Mouse (Mus musculus): Measurements from ENCODE around the gene Pmepa1. TPM values are rescaled to one million over a fixed set of nuclear protein-coding genes. Genes with fewer than 3 reads are reported as not detected.

Pmepa1 gene
- polyA plus RNA-seq, 1 experiment from 2014 or later = 5.3 TPM

DNA sequence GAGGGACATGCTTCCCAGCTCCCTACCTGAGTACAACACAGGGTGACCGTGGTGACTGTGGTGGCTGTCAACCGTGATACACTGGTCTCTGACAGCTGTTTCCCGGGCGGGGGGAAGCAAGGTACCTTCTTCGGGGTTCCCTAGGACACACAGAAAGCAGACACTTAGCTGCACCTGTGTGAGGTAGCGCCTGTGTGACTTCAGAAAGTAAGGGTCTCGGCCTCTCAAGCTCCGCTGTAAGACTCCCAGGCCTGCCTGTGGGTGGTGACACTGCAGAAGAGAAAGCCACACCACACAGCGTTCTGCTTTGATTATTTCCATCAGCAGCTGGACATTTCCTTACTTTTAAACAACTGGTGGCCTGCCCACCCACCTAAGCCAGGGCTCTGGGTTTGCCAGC lies 4.8 kb downstream of the Pmepa1 start:
- H3K4me2 ChIP-seq (ENCODE audit: low read depth) = no peak overlapping the region
- H3K27ac ChIP-seq (ENCODE audit: low read depth, low read length) = no peak overlapping the region
- no peak for DNase-seq (ENCODE audit: low spot score)
- no peaks in the 10 kb centered on the region for H3K27me3 ChIP-seq (ENCODE audit: control insufficient read depth, insufficient read depth, low read length)
- H3K9ac ChIP-seq (ENCODE audit: low read length) = no peak overlapping the region
- WGBS = 85% methylated on average over 9 of the region's 9 CpGs
- H3K36me3 ChIP-seq (ENCODE audit: control insufficient read depth, insufficient read depth, low read length) = no peaks in the 10 kb centered on the region
- H3K9me3 ChIP-seq (ENCODE audit: control insufficient read depth, low read length) = no peaks in the 10 kb centered on the region
- ATAC-seq (ENCODE audit: insufficient read depth, low FRiP score, low TSS enrichment) = no peak
- H3K4me3 ChIP-seq (ENCODE audit: low read depth, low read length) = no peak overlapping the region
- H3K4me1 ChIP-seq (ENCODE audit: control insufficient read depth, insufficient read depth, low read length) = peaks cover 46% of the 10 kb centered on the region

DNA sequence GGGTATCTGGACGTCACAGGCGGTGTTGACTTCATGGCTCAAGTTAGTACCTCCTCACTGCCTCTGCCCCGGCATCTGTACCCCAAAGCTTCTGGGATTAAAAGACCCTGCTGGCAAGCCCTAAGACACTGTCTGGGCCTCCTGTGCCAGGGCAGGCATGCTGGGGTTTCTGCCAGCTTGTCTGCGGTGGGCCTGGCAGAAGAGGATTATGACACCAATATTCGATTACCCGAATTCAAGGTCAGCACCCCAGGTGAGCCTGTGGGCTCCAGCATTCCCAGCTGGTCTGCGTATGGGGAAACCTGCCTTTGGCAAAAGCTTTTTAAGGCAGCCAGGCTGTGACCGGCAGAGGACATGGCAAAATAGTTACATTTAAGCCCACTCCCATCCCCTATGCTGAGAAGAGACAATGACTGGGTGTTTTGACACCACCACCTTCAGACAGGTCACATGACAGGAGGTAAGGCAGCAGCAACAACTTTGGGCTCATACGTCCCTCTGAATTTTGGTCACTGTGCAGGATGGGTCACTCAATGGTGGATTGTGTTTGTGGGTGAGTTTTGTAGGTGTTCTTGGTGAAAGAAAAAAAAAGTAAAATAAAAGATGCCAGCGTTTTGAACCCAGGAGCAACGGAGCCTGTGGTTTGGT lies 5.6 kb downstream of the Pmepa1 start:
- H3K27me3 ChIP-seq (ENCODE audit: control insufficient read depth, insufficient read depth, low read length) = no peaks in the 10 kb centered on the region

DNA sequence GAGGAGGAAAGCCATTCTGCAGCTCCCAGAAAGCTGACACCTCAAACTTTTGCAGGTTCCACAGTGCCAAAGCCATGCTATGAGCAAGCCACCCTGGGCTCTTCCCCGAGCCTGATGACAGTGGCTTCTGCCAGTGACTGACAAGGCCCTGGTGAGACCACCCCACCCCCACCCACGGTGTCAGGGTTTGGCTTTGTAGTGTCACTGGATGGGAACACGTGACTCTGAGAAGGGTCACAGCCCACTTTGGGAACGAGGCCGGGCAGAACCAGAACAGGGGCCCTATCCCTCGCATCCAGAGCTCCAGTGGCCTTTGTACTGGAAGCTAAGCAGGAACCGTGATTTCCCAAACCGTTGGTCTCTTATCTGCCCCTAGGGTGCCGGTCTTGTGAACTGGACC lies 6.1 kb downstream of the Pmepa1 start:
- DNase-seq (ENCODE audit: low spot score) (no peak), ATAC-seq (ENCODE audit: insufficient read depth, low FRiP score, low TSS enrichment) (no peak)
- Histone ChIP-seq H3K36me3 (ENCODE audit: control insufficient read depth, insufficient read depth, low read length) (no peaks in the 10 kb centered on the region), H3K27ac (ENCODE audit: low read depth, low read length) (no peak overlapping the region), H3K4me1 (ENCODE audit: control insufficient read depth, insufficient read depth, low read length) (peaks cover 58% of the 10 kb centered on the region), H3K9me3 (ENCODE audit: control insufficient read depth, low read length) (no peaks in the 10 kb centered on the region), H3K27me3 (ENCODE audit: control insufficient read depth, insufficient read depth, low read length) (no peaks in the 10 kb centered on the region), H3K4me2 (ENCODE audit: low read depth) (no peak overlapping the region), H3K4me3 (ENCODE audit: low read depth, low read length) (no peak overlapping the region), H3K9ac (ENCODE audit: low read length) (no peak overlapping the region)
- 62% methylated on average over 9 of the region's 9 CpGs for WGBS

More for the DNA sequence above, 5.6 kb downstream of the Pmepa1 start:
- Histone ChIP-seq H3K4me2 (ENCODE audit: low read depth) (no peak overlapping the region), H3K27ac (ENCODE audit: low read depth, low read length) (no peak overlapping the region), H3K9ac (ENCODE audit: low read length) (no peak overlapping the region), H3K4me3 (ENCODE audit: low read depth, low read length) (no peak overlapping the region), H3K4me1 (ENCODE audit: control insufficient read depth, insufficient read depth, low read length) (peaks cover 54% of the 10 kb centered on the region), H3K36me3 (ENCODE audit: control insufficient read depth, insufficient read depth, low read length) (no peaks in the 10 kb centered on the region), H3K9me3 (ENCODE audit: control insufficient read depth, low read length) (no peaks in the 10 kb centered on the region)
- no peak for DNase-seq (ENCODE audit: low spot score)
- 88% methylated on average over 11 of the region's 11 CpGs for WGBS
- ATAC-seq (ENCODE audit: insufficient read depth, low FRiP score, low TSS enrichment) = no peak

DNA sequence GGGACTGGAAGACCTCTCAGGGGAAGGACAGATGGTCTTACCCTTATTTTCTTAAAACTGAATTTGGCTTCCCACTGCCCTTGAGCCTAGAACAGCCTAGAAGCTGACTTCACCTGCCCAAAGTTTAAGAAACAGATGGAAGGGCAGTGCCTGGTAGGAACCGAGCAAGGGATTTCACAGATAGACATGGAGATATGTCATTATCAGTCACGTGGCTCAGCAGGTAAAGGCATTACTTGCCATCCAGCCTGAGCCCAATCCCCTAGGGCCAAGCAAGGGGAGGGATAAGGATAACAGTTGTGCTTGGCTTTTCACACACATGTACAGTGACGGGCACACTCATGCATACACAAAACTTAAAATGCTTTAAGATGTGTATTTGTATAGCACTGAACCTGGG lies 8.8 kb downstream of the Pmepa1 start:
- Histone ChIP-seq H3K27ac (ENCODE audit: low read depth, low read length) (no peak overlapping the region), H3K9ac (ENCODE audit: low read length) (no peak overlapping the region), H3K4me2 (ENCODE audit: low read depth) (no peak overlapping the region), H3K4me3 (ENCODE audit: low read depth, low read length) (no peak overlapping the region), H3K36me3 (ENCODE audit: control insufficient read depth, insufficient read depth, low read length) (no peaks in the 10 kb centered on the region), H3K9me3 (ENCODE audit: control insufficient read depth, low read length) (no peaks in the 10 kb centered on the region), H3K27me3 (ENCODE audit: control insufficient read depth, insufficient read depth, low read length) (no peaks in the 10 kb centered on the region), H3K4me1 (ENCODE audit: control insufficient read depth, insufficient read depth, low read length) (peaks cover 56% of the 10 kb centered on the region)
- WGBS = 86% methylated on average over 3 of the region's 3 CpGs
- no peak for ATAC-seq (ENCODE audit: insufficient read depth, low FRiP score, low TSS enrichment)
- DNase-seq (ENCODE audit: low spot score) = no peak

DNA sequence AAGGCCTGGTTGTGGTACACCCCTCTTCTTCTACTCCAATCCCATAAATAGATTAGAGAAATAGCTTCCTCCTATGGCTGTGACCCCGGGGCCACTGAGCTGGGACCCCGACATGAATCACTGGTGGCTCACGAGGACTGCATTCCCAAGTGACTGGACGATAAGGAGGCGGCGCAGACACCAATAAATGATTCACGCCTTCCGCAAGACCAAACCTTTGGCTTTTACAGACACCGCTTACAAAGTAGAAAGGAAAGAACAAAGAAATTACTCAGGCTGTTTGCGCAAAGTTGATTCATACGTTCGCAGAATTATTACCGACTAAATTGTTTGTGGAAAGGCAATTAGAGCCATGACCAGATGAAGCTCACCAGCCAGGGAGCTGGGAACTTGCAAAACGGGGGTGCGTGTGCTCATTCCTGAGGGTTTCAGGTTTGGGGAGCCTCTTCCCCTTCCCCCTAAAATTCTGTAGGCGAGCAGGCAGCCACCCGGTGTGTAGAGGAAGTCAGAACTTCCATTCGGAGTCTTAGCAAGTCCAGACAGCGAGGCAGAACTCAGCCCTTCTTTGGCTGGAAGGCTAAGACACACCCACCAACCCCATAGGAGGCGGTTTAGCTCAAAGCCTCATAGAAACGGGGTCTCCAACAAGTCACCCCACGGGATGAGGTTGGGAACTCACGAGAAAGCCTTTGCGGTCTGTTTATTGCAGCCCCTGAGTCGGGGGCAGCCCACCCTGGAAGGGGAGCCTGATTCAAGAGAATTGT lies 9.8 kb downstream of the Pmepa1 start:
- Histone ChIP-seq H3K4me2 (ENCODE audit: low read depth) (no peak overlapping the region), H3K9me3 (ENCODE audit: control insufficient read depth, low read length) (no peaks in the 10 kb centered on the region), H3K9ac (ENCODE audit: low read length) (no peak overlapping the region), H3K27ac (ENCODE audit: low read depth, low read length) (no peak overlapping the region), H3K4me3 (ENCODE audit: low read depth, low read length) (no peak overlapping the region), H3K27me3 (ENCODE audit: control insufficient read depth, insufficient read depth, low read length) (no peaks in the 10 kb centered on the region), H3K4me1 (ENCODE audit: control insufficient read depth, insufficient read depth, low read length) (peaks cover 56% of the 10 kb centered on the region), H3K36me3 (ENCODE audit: control insufficient read depth, insufficient read depth, low read length) (no peaks in the 10 kb centered on the region)
- 61% methylated on average over 25 of the region's 25 CpGs for WGBS
- no peak for ATAC-seq (ENCODE audit: insufficient read depth, low FRiP score, low TSS enrichment)
- DNase-seq (ENCODE audit: low spot score) = no peak

DNA sequence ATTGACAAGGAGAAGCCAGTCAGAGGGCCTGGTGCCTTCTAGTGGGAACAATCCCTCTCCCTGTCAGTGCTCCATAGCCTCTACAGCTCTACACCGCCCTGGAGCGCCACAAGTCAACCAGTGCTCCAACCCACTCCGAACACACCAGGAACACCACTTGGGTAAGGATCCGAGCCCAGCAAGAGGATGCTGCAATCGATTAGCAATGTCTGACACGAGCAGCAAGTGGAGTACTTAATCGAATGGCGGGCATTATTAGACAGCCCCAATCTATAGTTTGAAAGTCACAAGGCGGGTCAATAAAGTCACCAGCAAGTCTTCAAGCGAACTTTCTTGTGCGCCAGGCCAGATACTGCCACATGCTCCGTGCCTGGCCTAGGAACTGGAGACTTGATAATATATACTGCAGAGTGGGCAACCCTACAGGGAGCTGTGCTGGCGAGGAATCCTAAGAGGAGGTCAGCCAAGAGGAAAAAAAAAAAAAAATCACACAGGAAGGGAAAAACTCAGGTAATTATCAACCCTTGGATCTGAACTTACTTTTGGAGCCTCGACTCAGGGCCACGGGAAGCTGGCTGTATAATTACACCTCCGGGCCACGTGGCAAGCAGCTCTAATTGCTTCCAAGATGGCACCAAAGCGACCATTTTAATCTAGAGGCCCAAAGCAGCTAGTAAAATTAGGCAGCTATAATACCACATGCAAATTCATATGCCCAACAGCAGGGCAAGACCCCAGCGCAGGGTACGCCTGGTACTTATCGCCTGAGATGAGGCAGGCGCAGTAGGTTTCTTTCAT lies 10.7 kb downstream of the Pmepa1 start:
- no peak overlapping the region for H3K4me2 ChIP-seq (ENCODE audit: low read depth)
- 90% methylated on average over 22 of the region's 22 CpGs for WGBS
- no peaks in the 10 kb centered on the region for H3K36me3 ChIP-seq (ENCODE audit: control insufficient read depth, insufficient read depth, low read length)
- H3K9me3 ChIP-seq (ENCODE audit: control insufficient read depth, low read length) = no peaks in the 10 kb centered on the region
- H3K27me3 ChIP-seq (ENCODE audit: control insufficient read depth, insufficient read depth, low read length) = no peaks in the 10 kb centered on the region
- H3K27ac ChIP-seq (ENCODE audit: low read depth, low read length) = no peak overlapping the region
- no peak overlapping the region for H3K4me3 ChIP-seq (ENCODE audit: low read depth, low read length)
- ATAC-seq (ENCODE audit: insufficient read depth, low FRiP score, low TSS enrichment) (no peak), DNase-seq (ENCODE audit: low spot score) (no peak)
- no peak overlapping the region for H3K9ac ChIP-seq (ENCODE audit: low read length)
- peaks cover 61% of the 10 kb centered on the region for H3K4me1 ChIP-seq (ENCODE audit: control insufficient read depth, insufficient read depth, low read length)

DNA sequence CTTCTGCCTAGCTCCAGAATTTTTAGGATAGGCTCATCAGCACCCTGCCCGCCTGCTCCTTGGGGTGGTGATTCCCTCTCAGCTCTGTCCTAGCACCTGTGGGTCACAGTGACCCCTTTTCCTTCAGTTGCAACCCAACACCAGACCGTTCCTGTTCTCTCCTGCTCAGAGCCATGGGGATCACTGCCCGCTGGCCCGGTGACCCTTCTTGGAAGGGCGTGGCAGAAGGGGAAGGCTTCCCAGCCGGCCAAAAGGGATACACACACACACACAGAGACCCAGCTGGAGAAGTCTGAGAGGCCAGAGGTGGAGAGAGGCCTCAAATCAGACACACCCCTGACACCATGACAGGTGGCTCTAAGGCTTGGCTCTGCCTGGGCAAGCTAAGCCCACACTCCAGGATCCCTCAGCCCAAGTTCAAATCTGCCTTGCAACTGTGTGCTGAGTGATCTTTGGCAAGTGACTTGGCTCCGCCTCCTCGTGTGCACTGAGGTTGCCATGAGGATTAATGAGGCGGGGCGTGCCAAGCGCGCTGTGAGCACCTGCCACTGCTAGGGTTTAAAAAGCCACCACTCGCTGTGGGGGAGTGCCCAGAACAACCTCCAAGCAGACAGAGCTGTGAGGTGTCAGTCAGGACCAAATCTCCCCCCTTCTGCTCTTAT lies 11.7 kb downstream of the Pmepa1 start:
- H3K9me3 ChIP-seq (ENCODE audit: control insufficient read depth, low read length) = no peaks in the 10 kb centered on the region
- H3K36me3 ChIP-seq (ENCODE audit: control insufficient read depth, insufficient read depth, low read length) = no peaks in the 10 kb centered on the region
- H3K27me3 ChIP-seq (ENCODE audit: control insufficient read depth, insufficient read depth, low read length) = no peaks in the 10 kb centered on the region
- DNase-seq (ENCODE audit: low spot score) (peak; percentile 74), ATAC-seq (ENCODE audit: insufficient read depth, low FRiP score, low TSS enrichment) (peak; percentile 49)
- no peak overlapping the region for H3K9ac ChIP-seq (ENCODE audit: low read length)
- H3K4me3 ChIP-seq (ENCODE audit: low read depth, low read length) = no peak overlapping the region
- H3K4me1 ChIP-seq (ENCODE audit: control insufficient read depth, insufficient read depth, low read length) = peaks cover 69% of the 10 kb centered on the region
- no peak overlapping the region for H3K4me2 ChIP-seq (ENCODE audit: low read depth)
- no peak overlapping the region for H3K27ac ChIP-seq (ENCODE audit: low read depth, low read length)
- 19% methylated on average over 13 of the region's 13 CpGs for WGBS

DNA sequence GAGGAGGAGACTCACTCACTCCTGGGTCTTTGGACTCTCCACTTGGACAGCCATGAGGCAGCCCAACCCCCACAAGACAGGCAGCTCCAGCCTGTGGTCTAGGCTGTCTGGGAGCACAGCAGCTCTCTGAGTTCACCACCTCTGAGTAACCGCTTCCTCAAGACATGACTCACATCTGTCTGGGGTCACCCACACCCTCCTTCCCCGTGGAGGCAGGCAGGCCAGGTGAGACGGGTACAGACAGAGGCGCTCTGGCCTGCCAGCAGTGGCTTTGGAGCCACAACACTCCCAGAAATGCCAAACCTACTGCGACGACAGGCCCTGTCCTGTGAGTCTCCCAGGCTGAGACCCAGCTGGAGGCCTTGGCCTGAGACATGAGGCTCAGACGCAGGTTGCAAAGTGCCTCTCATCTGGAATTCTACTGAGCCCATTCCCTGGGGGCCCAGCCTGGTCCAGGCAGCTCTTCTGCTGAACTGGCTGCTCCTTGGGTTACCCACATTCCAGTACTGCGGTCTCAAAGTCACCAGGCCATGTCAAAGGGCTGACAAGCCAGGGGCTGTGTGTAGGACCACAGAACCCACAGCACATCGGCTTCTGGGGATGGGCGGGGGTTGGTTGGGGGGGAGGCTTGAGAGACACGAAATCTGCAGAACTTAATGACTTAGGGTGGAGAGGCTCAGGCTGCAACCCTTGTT lies 12.6 kb downstream of the Pmepa1 start:
- ATAC-seq (ENCODE audit: insufficient read depth, low FRiP score, low TSS enrichment) (no peak), DNase-seq (ENCODE audit: low spot score) (no peak)
- 64% methylated on average over 11 of the region's 11 CpGs for WGBS
- Histone ChIP-seq H3K27ac (ENCODE audit: low read depth, low read length) (no peak overlapping the region), H3K27me3 (ENCODE audit: control insufficient read depth, insufficient read depth, low read length) (no peaks in the 10 kb centered on the region), H3K4me1 (ENCODE audit: control insufficient read depth, insufficient read depth, low read length) (peaks cover 76% of the 10 kb centered on the region), H3K4me3 (ENCODE audit: low read depth, low read length) (no peak overlapping the region), H3K36me3 (ENCODE audit: control insufficient read depth, insufficient read depth, low read length) (no peaks in the 10 kb centered on the region), H3K9ac (ENCODE audit: low read length) (no peak overlapping the region; the same call in 1 of the 2 replicates), H3K9me3 (ENCODE audit: control insufficient read depth, low read length) (no peaks in the 10 kb centered on the region), H3K4me2 (ENCODE audit: low read depth) (no peak overlapping the region)

All from neural tube, embryonic 11.5 days (tissue).